Mouse (Mus musculus): Measurements from ENCODE around the gene Ppp1r12b.

DNA sequence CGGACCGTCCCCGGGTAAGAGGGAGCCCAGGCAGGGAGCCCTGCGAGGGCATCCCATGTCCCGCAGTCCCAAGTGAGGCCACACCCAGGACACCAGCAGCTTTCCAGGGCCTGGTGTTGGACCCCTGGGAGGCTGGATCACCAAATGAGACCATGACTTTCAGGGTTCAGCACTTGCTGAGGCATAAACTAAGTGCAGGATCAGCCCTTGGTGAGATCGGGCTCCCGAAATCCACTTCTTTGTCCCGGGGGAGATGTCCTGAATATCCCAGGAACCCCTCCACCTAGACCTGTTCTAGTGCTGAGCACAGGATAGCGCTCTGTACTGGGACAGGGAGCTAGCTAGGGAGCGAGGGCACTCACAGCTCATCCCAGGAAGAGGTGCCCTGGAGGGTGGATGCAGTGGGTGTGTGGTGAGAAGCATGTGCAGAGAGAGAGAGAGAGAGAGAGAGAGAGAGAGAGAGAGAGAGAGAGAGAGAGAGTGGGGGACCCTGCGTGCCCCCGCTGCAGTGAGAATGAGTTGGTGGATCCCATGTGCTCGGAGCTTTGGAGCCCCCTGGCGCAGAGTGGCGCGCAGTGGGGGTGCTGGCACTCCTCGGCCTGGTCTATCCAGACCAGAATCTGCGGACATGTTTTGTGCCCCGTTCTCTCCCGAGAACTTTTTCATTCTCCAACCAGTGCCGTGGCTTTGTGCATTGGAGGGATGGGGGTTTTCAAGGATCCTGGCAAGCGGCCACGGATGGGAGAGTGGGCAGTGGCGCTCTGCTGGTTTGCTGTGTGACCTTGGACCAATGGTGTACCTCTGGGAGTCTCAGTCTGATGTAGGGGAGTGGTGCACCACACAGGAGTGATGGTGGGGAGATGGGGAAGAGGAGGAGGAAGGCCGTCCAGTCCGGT lies 246.1 kb downstream of the Ppp1r12b start:
- TF ChIP-seq CTCF (IDR thresholded peaks at IDR 0.05; ENCODE audit: control insufficient read depth, insufficient read depth, low read length) = no peak
- no peak for TF ChIP-seq POLR2A (IDR thresholded peaks at IDR 0.05; ENCODE audit: borderline replicate concordance, control insufficient read depth, low read depth, low read length)

Data from bone marrow, adult 2 months (tissue).